Mouse (Mus musculus) limb, embryonic 14.5 days (tissue): ENCODE results near the gene Fam129b. TPM values are rescaled to one million over a fixed set of nuclear protein-coding genes. Genes with fewer than 3 reads are reported as not detected.

Experiments used
- ATAC-seq: fragments of 200-750 bp; cut with Nextera tagmentation; 2 replicates; pipeline ENCODE4 v1.8.0; 2017; ENCODE audit warnings: low read depth, moderate number of reproducible peaks, moderate TSS enrichment; ENCODE audit not compliant: low FRiP score
- DNase-seq: peaks from one replicate; pipeline ENCODE4 v3.0.0-alpha.2; 2015; ENCODE audit warnings: low spot score
- H3K27ac ChIP-seq: fragments of 300-500 bp; sonication (generic); replicated peaks from 2 replicates; pipeline ENCODE4 v1.5.1; 2014; ENCODE audit warnings: low read depth, mild to moderate bottlenecking, low read length, moderate library complexity, mixed read lengths
- H3K27me3 ChIP-seq: fragments of 300-500 bp; sonication (generic); 2 replicates; pipeline ENCODE4 v1.6.1; 2014; ENCODE audit warnings: low read length, mixed read lengths; ENCODE audit not compliant: control insufficient read depth, insufficient read depth
- H3K36me3 ChIP-seq: fragments of 300-500 bp; sonication (generic); 2 replicates; pipeline ENCODE4 v1.6.1; 2014; ENCODE audit warnings: mild to moderate bottlenecking, low read length, moderate library complexity, mixed read lengths; ENCODE audit not compliant: control insufficient read depth, insufficient read depth
- H3K4me1 ChIP-seq: fragments of 300-500 bp; sonication (generic); 2 replicates; pipeline ENCODE4 v1.6.1; 2014; ENCODE audit warnings: antibody characterized with exemption, low read length, mixed read lengths; ENCODE audit not compliant: control insufficient read depth, insufficient read depth
- H3K4me2 ChIP-seq: fragments of 300-500 bp; sonication (generic); replicated peaks from 2 replicates; pipeline ENCODE4 v1.6.1; 2014; ENCODE audit warnings: low read depth, mild to moderate bottlenecking, low read length, moderate library complexity; ENCODE audit not compliant: severe bottlenecking
- H3K4me3 ChIP-seq: fragments of 300-500 bp; sonication (generic); replicated peaks from 2 replicates; pipeline ENCODE4 v1.5.1; 2014; ENCODE audit warnings: low read length
- H3K9ac ChIP-seq: fragments of 300-500 bp; sonication (generic); 2 replicates; pipeline ENCODE4 v1.6.1; 2014; ENCODE audit warnings: mild to moderate bottlenecking, low read depth, low read length, moderate library complexity; ENCODE audit not compliant: severe bottlenecking
- H3K9me3 ChIP-seq: fragments of 300-500 bp; sonication (generic); 2 replicates; pipeline ENCODE4 v1.6.1; 2016; ENCODE audit warnings: low read length; ENCODE audit not compliant: control insufficient read depth
- POLR2A ChIP-seq: fragments of 200-500 bp; IDR thresholded peaks from 2 replicates; pipeline ENCODE4 v1.8.0; 2012; ENCODE audit warnings: inconsistent platforms, mild to moderate bottlenecking, moderate library complexity, borderline replicate concordance; ENCODE audit not compliant: insufficient read depth, insufficient read length; ENCODE audit errors: extremely low read depth
- WGBS: fragments of 180-500 bp; shearing (Covaris S2); extraction: QIAGEN DNeasy Blood & Tissue Kit; methylation state at CpG from one replicate; pipeline ENCODE4 v1.1.7; 2014; 5-methylcytosine and 5-hydroxymethylcytosine counted together
- polyA plus RNA-seq, 2 experiments: library from polyadenylated mRNA; depleted of rRNA in 1 of 2; stranded (reverse) in 1 of 2; unstranded in 1 of 2; fragments of >200 nt; fragmentation: Nextera tagmentation in 1 of 2; extraction: Ambion mirVana in 1 of 2; gene quantifications; 2 replicates each; pipeline versions ENCODE4 v1.2.1 to v1.2.3; 2012 to 2014

Fam129b gene
- polyA plus RNA-seq, 2 experiments: 46.2 to 73.5 TPM

DNA sequence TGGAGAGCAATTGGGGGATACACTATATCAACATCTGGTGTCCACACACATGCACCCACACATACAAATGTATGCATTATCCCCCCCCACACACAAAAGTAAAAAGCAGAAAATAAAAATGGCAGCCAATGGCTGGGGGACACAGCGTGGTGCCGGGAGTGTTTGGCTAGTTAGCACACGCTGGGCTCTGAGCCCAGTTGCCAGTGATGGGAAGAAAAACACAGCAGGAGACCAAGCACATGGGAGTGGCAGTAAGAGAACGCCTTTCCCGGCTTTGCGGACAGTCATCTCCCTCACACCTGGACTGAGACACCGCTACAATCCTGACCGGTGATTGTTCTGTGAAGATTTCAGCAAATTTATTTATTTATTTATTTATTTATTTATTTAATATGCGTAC lies 95.3 kb downstream of the Fam129b start:
- Histone ChIP-seq H3K36me3 (peaks cover 19% of the 10 kb centered on the region), H3K4me3 (no peak overlapping the region), H3K4me1 (peaks cover 11% of the 10 kb centered on the region), H3K27ac (no peak overlapping the region), H3K4me2 (no peak overlapping the region), H3K9ac (no peak overlapping the region), H3K27me3 (no peaks in the 10 kb centered on the region), H3K9me3 (no peaks in the 10 kb centered on the region)
- TF ChIP-seq POLR2A: no peak
- no peak for ATAC-seq
- WGBS: 53% methylated on average over 9 of the region's 9 CpGs
- no peak for DNase-seq

DNA sequence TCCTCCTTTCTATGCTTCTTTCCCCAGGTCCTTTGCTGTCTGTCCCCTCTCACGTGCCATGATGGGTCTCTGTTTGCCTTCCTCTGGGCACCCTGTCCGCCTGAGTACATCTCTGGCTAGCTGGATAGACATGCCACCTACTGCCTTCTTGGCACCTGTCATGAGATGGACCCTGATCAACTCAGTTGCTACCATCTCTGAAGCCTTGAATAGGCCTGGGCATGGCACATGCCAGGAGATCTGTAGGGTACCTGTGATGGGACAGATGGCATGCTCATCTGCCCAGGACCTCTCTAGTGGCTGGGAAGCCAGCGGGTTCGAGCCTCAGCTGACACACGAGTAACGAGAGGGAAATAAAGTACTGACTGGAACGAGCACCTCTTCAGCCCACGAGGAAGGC lies 98.3 kb downstream of the Fam129b start:
- TF ChIP-seq POLR2A: no peak
- H3K4me2 ChIP-seq: no peak overlapping the region

More for the DNA sequence above, 98.3 kb downstream of the Fam129b start:
- H3K27me3 ChIP-seq: no peaks in the 10 kb centered on the region
- no peak for ATAC-seq
- no peaks in the 10 kb centered on the region for H3K4me1 ChIP-seq
- H3K9ac ChIP-seq: no peak overlapping the region
- H3K36me3 ChIP-seq: peaks cover 23% of the 10 kb centered on the region
- H3K9me3 ChIP-seq: no peaks in the 10 kb centered on the region
- H3K4me3 ChIP-seq: no peak overlapping the region
- H3K27ac ChIP-seq: no peak overlapping the region
- DNase-seq: no peak
- WGBS: 88% methylated on average over 8 of the region's 8 CpGs

Other genes with a start within 250 kb of the Fam129b start
- gene Eng, start 229.5 kb upstream of the Fam129b start, polyA plus RNA-seq (2012; rRNA removed): 61.4 and 91.8 TPM in 2 replicates
- gene Eng, start 229.5 kb upstream of the Fam129b start, polyA plus RNA-seq (2014; fragmentation: Nextera tagmentation; extraction: Ambion mirVana): 49.3 and 52.2 TPM in 2 replicates
- gene Fpgs, start 172.0 kb upstream of the Fam129b start, polyA plus RNA-seq (2012; rRNA removed): 75.7 and 101 TPM in 2 replicates
- gene Fpgs, start 172.0 kb upstream of the Fam129b start, polyA plus RNA-seq (2014; fragmentation: Nextera tagmentation; extraction: Ambion mirVana): 30.7 and 33.4 TPM in 2 replicates
- gene Cdk9, start 163.0 kb upstream of the Fam129b start, polyA plus RNA-seq (2012; rRNA removed): 211 and 240 TPM in 2 replicates
- gene Cdk9, start 163.0 kb upstream of the Fam129b start, polyA plus RNA-seq (2014; fragmentation: Nextera tagmentation; extraction: Ambion mirVana): 84.7 and 87.1 TPM in 2 replicates
- 36.8 and 52.0 TPM in 2 replicates for gene Sh2d3c, start 155.1 kb upstream of the Fam129b start, polyA plus RNA-seq (2012; rRNA removed)
- gene Sh2d3c, start 155.1 kb upstream of the Fam129b start, polyA plus RNA-seq (2014; fragmentation: Nextera tagmentation; extraction: Ambion mirVana): 18.5 and 20.3 TPM in 2 replicates
- gene 6330409D20Rik, start 135.1 kb upstream of the Fam129b start, polyA plus RNA-seq (2012; rRNA removed): 0.14 and 0.15 TPM in 2 replicates
- gene 6330409D20Rik, start 135.1 kb upstream of the Fam129b start, polyA plus RNA-seq (2014; fragmentation: Nextera tagmentation; extraction: Ambion mirVana): not detected in 2 replicates
- 82.6 and 169 TPM in 2 replicates for gene Tor2a, start 118.9 kb upstream of the Fam129b start, polyA plus RNA-seq (2012; rRNA removed)
- gene Tor2a, start 118.9 kb upstream of the Fam129b start, polyA plus RNA-seq (2014; fragmentation: Nextera tagmentation; extraction: Ambion mirVana): 81.2 and 86.2 TPM in 2 replicates
- gene Ttc16, start 100.5 kb upstream of the Fam129b start, polyA plus RNA-seq (2012; rRNA removed): 0.47 and 0.70 TPM in 2 replicates
- 0.12 and 0.15 TPM in 2 replicates for gene Ttc16, start 100.5 kb upstream of the Fam129b start, polyA plus RNA-seq (2014; fragmentation: Nextera tagmentation; extraction: Ambion mirVana)
- gene Ptrh1, start 100.3 kb upstream of the Fam129b start, polyA plus RNA-seq (2012; rRNA removed): 11.3 and 11.5 TPM in 2 replicates
- gene Ptrh1, start 100.3 kb upstream of the Fam129b start, polyA plus RNA-seq (2014; fragmentation: Nextera tagmentation; extraction: Ambion mirVana): 5.1 and 5.8 TPM in 2 replicates
- gene Cfap157, start 91.7 kb upstream of the Fam129b start, polyA plus RNA-seq (2012; rRNA removed): 0.04 and 0.05 TPM in 2 replicates
- gene Cfap157, start 91.7 kb upstream of the Fam129b start, polyA plus RNA-seq (2014; fragmentation: Nextera tagmentation; extraction: Ambion mirVana): 0.11 and 0.12 TPM in 2 replicates
- 22.2 and 22.3 TPM in 2 replicates for gene Stxbp1, start 28.9 kb upstream of the Fam129b start, polyA plus RNA-seq (2012; rRNA removed)
- gene Stxbp1, start 28.9 kb upstream of the Fam129b start, polyA plus RNA-seq (2014; fragmentation: Nextera tagmentation; extraction: Ambion mirVana): 15.8 and 20.8 TPM in 2 replicates
- gene Rpl12, start 85.4 kb downstream of the Fam129b start, polyA plus RNA-seq (2012; rRNA removed): 1,366 and 1,484 TPM in 2 replicates
- 237 and 247 TPM in 2 replicates for gene Rpl12, start 85.4 kb downstream of the Fam129b start, polyA plus RNA-seq (2014; fragmentation: Nextera tagmentation; extraction: Ambion mirVana)
- gene Lrsam1, start 85.5 kb downstream of the Fam129b start, polyA plus RNA-seq (2012; rRNA removed): 18.0 and 20.3 TPM in 2 replicates
- gene Lrsam1, start 85.5 kb downstream of the Fam129b start, polyA plus RNA-seq (2014; fragmentation: Nextera tagmentation; extraction: Ambion mirVana): 9.4 and 11.5 TPM in 2 replicates
- gene Slc2a8, start 106.0 kb downstream of the Fam129b start, polyA plus RNA-seq (2012; rRNA removed): 26.0 and 40.6 TPM in 2 replicates
- gene Slc2a8, start 106.0 kb downstream of the Fam129b start, polyA plus RNA-seq (2014; fragmentation: Nextera tagmentation; extraction: Ambion mirVana): 16.8 and 20.4 TPM in 2 replicates